Mouse (Mus musculus): Measurements from ENCODE around the gene Ubl3. TPM values are rescaled to one million over a fixed set of nuclear protein-coding genes. Genes with fewer than 3 reads are reported as not detected.

Gene Ubl3
- total RNA-seq, 1 experiment = 75.0 TPM

DNA sequence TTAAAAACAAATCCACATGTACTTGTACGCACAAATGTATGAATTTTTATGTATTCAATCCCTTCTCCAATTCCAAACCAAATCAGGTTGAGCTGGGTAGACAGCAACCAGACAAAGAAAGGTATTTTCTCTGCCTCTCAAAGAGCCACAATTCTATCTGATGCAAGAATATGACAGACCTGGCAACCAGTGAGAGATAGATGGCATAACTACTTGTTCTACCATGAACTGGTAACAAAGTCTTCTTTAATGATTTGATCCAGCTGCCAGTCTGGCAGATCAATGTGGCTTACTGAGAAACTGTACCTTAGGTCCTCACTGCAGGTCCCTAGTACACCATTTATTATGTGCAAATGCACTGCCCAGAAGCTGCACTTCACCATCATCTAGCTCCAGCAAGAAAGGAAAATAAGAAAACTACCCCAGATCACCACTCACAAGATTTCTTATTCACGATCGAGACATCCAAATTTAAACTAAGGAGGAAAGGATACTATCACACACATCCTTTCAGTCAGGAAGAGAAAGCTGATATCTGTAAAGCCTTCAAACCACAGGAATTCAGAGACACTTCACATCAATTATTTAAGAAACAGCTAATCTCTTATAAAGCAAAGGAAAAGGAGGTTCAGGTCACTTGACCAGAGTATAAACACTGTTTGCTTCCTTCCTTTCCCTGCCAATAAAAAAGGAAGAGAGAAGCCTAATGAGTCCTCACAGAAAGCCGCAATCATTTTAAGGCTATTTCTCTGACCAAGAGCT, 16.7 kb downstream of the Ubl3 start:
- TF ChIP-seq ZNF384 (IDR thresholded peaks at IDR 0.05; ENCODE audit: low read depth, low read length) (no peak), MAFK (IDR thresholded peaks at IDR 0.05; ENCODE audit: insufficient read depth, low read depth, low read length) (no peak), HCFC1 (IDR thresholded peaks at IDR 0.05; ENCODE audit: borderline replicate concordance, insufficient read depth, low read length) (no peak), ZC3H11A (IDR thresholded peaks at IDR 0.05; ENCODE audit: borderline replicate concordance, low read depth, low read length) (no peak), CHD2 (IDR thresholded peaks at IDR 0.05; ENCODE audit: low read depth, low read length) (no peak)
- no peak for DNase-seq (ENCODE audit: low read depth, low spot score)
- in situ Hi-C loops (cut with MboI; ENCODE audit: low sequenced_read_pairs in 2 of 2, unreplicated experiment in 2 of 2) = no loop called here

DNA sequence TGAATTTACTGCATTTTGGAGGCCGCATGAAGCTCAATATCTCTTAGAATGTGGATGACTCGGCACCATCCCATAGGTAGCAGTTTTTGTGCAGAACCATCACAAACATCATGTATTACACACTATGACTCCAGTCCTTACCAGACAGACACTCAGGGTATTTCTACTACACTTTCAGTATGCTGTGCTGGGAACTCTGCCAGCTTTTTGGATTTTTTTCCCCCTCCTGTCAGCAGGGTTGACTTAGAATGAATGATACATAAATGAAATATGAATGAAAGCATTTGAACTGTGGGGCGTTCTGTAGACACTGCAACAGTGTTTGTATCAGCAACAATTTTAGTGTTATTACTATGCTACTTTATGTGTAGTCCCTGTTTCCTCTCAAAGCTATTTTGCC, 17.9 kb downstream of the Ubl3 start:
- H3K27ac ChIP-seq (ENCODE audit: insufficient read depth, low read depth, low read length, poor library complexity, severe bottlenecking) = no peak overlapping the region
- peaks cover 3 to 9% of the 10 kb centered on the region in 2 experiments; a peak in 3 of 4 replicates for H3K4me1 ChIP-seq (ENCODE audit: control insufficient read depth in 2 of 2, insufficient read depth in 2 of 2, low read length in 2 of 2, poor library complexity in 1 of 2)
- no peak overlapping the region for H3K4me3 ChIP-seq (ENCODE audit: insufficient read depth in 1 of 2, low read depth in 1 of 2, low read length in 2 of 2, poor library complexity in 1 of 2, severe bottlenecking in 1 of 2)
- H3K36me3 ChIP-seq (ENCODE audit: control insufficient read depth, insufficient read depth, low read length, poor library complexity, severe bottlenecking) = no peaks in the 10 kb centered on the region
- DNase-seq (ENCODE audit: low read depth, low spot score) = no peak
- in situ Hi-C loops (cut with MboI; ENCODE audit: low sequenced_read_pairs in 2 of 2, unreplicated experiment in 2 of 2) = no loop called here
- TF ChIP-seq HCFC1 (IDR thresholded peaks at IDR 0.05; ENCODE audit: borderline replicate concordance, insufficient read depth, low read length) (no peak), MAFK (IDR thresholded peaks at IDR 0.05; ENCODE audit: insufficient read depth, low read depth, low read length) (no peak), CHD2 (IDR thresholded peaks at IDR 0.05; ENCODE audit: low read depth, low read length) (no peak), ZNF384 (IDR thresholded peaks at IDR 0.05; ENCODE audit: low read depth, low read length) (no peak), ZC3H11A (IDR thresholded peaks at IDR 0.05; ENCODE audit: borderline replicate concordance, low read depth, low read length) (no peak)
- H3K9ac ChIP-seq (ENCODE audit: insufficient read depth, low read depth, low read length, poor library complexity, severe bottlenecking) = no peak overlapping the region
- no peaks in the 10 kb centered on the region for H3K9me3 ChIP-seq (ENCODE audit: control insufficient read depth, insufficient read depth, low read depth, low read length)

More for the DNA sequence above, 16.7 kb downstream of the Ubl3 start:
- no peak overlapping the region for H3K9ac ChIP-seq (ENCODE audit: insufficient read depth, low read depth, low read length, poor library complexity, severe bottlenecking)
- H3K9me3 ChIP-seq (ENCODE audit: control insufficient read depth, insufficient read depth, low read depth, low read length) = no peaks in the 10 kb centered on the region
- no peak overlapping the region for H3K4me3 ChIP-seq (ENCODE audit: insufficient read depth in 1 of 2, low read depth in 1 of 2, low read length in 2 of 2, poor library complexity in 1 of 2, severe bottlenecking in 1 of 2)
- H3K27ac ChIP-seq (ENCODE audit: insufficient read depth, low read depth, low read length, poor library complexity, severe bottlenecking) = no peak overlapping the region
- H3K4me1 ChIP-seq (ENCODE audit: control insufficient read depth in 2 of 2, insufficient read depth in 2 of 2, low read length in 2 of 2, poor library complexity in 1 of 2) = peaks cover 3 to 9% of the 10 kb centered on the region in 2 experiments; a peak in 3 of 4 replicates
- no peaks in the 10 kb centered on the region for H3K36me3 ChIP-seq (ENCODE audit: control insufficient read depth, insufficient read depth, low read length, poor library complexity, severe bottlenecking)

DNA sequence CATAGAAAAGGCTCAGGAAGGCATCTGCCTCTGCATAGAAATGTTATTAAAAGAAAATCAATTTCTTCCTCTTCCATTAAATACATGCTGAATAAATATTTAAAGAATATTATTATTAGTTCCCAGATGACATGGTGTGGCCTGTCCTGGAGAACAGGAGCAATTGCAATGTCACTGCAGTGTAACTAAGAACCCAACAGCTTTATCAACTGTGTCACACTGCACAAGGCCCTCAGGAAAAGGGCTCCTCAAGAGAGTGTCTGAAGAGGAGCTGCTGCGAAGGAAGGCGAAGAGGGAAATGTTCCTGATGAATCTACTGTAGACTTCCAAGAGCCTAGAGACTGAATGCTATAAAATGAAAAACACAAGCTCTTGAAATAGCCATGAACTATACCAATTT, 18.7 kb downstream of the Ubl3 start:
- Histone ChIP-seq H3K4me1 (ENCODE audit: control insufficient read depth in 2 of 2, insufficient read depth in 2 of 2, low read length in 2 of 2, poor library complexity in 1 of 2) (peaks cover 3 to 7% of the 10 kb centered on the region in 2 experiments; a peak in 3 of 4 replicates), H3K4me3 (ENCODE audit: insufficient read depth in 1 of 2, low read depth in 1 of 2, low read length in 2 of 2, poor library complexity in 1 of 2, severe bottlenecking in 1 of 2) (no peak overlapping the region), H3K36me3 (ENCODE audit: control insufficient read depth, insufficient read depth, low read length, poor library complexity, severe bottlenecking) (no peaks in the 10 kb centered on the region), H3K27ac (ENCODE audit: insufficient read depth, low read depth, low read length, poor library complexity, severe bottlenecking) (no peak overlapping the region), H3K9ac (ENCODE audit: insufficient read depth, low read depth, low read length, poor library complexity, severe bottlenecking) (no peak overlapping the region), H3K9me3 (ENCODE audit: control insufficient read depth, insufficient read depth, low read depth, low read length) (no peaks in the 10 kb centered on the region)
- in situ Hi-C loops (cut with MboI; ENCODE audit: low sequenced_read_pairs in 2 of 2, unreplicated experiment in 2 of 2) = no loop called here
- no peak for DNase-seq (ENCODE audit: low read depth, low spot score)
- TF ChIP-seq HCFC1 (IDR thresholded peaks at IDR 0.05; ENCODE audit: borderline replicate concordance, insufficient read depth, low read length) (no peak), ZC3H11A (IDR thresholded peaks at IDR 0.05; ENCODE audit: borderline replicate concordance, low read depth, low read length) (no peak), MAFK (IDR thresholded peaks at IDR 0.05; ENCODE audit: insufficient read depth, low read depth, low read length) (no peak), ZNF384 (IDR thresholded peaks at IDR 0.05; ENCODE audit: low read depth, low read length) (no peak), CHD2 (IDR thresholded peaks at IDR 0.05; ENCODE audit: low read depth, low read length) (no peak)

DNA sequence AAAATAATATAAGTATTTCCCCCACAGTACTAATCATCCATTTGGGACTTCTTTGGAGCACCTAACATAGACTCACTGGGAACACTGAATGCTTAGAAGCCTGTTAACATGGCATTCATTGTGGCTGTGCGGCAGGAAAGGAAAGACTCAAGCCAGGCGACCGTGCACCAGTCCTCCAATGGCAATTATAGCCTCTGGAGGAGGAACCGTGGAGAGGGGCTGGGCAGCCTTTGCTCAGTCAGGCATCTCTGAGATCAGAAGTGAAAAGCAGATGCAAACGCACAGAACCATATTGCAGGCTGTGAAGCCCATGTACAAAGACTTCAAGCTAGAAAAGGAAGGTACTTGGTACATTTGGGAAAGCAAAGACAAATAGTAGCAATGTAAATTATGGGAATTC, 20.4 kb downstream of the Ubl3 start:
- Histone ChIP-seq H3K4me1 (ENCODE audit: control insufficient read depth in 2 of 2, insufficient read depth in 2 of 2, low read length in 2 of 2, poor library complexity in 1 of 2) (peaks cover 0 to 4% of the 10 kb centered on the region in 2 experiments; a peak in 2 of 4 replicates), H3K4me3 (ENCODE audit: insufficient read depth in 1 of 2, low read depth in 1 of 2, low read length in 2 of 2, poor library complexity in 1 of 2, severe bottlenecking in 1 of 2) (no peak overlapping the region), H3K9ac (ENCODE audit: insufficient read depth, low read depth, low read length, poor library complexity, severe bottlenecking) (no peak overlapping the region), H3K27ac (ENCODE audit: insufficient read depth, low read depth, low read length, poor library complexity, severe bottlenecking) (no peak overlapping the region), H3K9me3 (ENCODE audit: control insufficient read depth, insufficient read depth, low read depth, low read length) (no peaks in the 10 kb centered on the region), H3K36me3 (ENCODE audit: control insufficient read depth, insufficient read depth, low read length, poor library complexity, severe bottlenecking) (no peaks in the 10 kb centered on the region)
- no peak for DNase-seq (ENCODE audit: low read depth, low spot score)
- no peak for TF ChIP-seq ZNF384 (IDR thresholded peaks at IDR 0.05; ENCODE audit: low read depth, low read length)
- TF ChIP-seq CHD2 (IDR thresholded peaks at IDR 0.05; ENCODE audit: low read depth, low read length) = no peak
- no peak for TF ChIP-seq HCFC1 (IDR thresholded peaks at IDR 0.05; ENCODE audit: borderline replicate concordance, insufficient read depth, low read length)
- no peak for TF ChIP-seq MAFK (IDR thresholded peaks at IDR 0.05; ENCODE audit: insufficient read depth, low read depth, low read length)
- no peak for TF ChIP-seq ZC3H11A (IDR thresholded peaks at IDR 0.05; ENCODE audit: borderline replicate concordance, low read depth, low read length)
- in situ Hi-C loops (cut with MboI; ENCODE audit: low sequenced_read_pairs in 2 of 2, unreplicated experiment in 2 of 2) = no loop called here

Measured in ES-E14 (cell line).